Mouse (Mus musculus): ENCODE results near the gene Kpna4.
"Not testable (repeated sequence)": the region's sequence is repeated elsewhere in the genome, so short reads cannot be mapped to it uniquely, and the experiment has no call there.

GRCm38 (mm10) chr3:69018635-69019034 is 108.3 kb downstream of the Kpna4 start:
- not testable (repeated sequence) for TF ChIP-seq CTCF (conservative IDR thresholded peaks at IDR 0.05; ENCODE audit: low read length); NANOG (IDR thresholded peaks at IDR 0.05; ENCODE audit: borderline replicate concordance, low read length); POU5F1 (IDR thresholded peaks at IDR 0.05; ENCODE audit: borderline replicate concordance, low read length)

Measured in E14TG2a.4 (cell line).